In genomic region chr11:119053257-119053670, GRCm38 (mm10) we compare ENCODE assay signal across 8 mouse cellular contexts. TPM values are rescaled to one million over a fixed set of nuclear protein-coding genes. Genes with fewer than 3 reads are reported as not detected.
DNase-seq lines count a peak whose midpoint lies in the region; ATAC-seq and TF ChIP-seq lines count a peak whose summit lies in the region.

No protein-coding gene starts in this region.

- WGBS in heart, embryonic 12.5 days, result under 1% methylated on average over 40 of the region's 42 CpGs
- WGBS in liver, embryonic 15.5 days (ENCODE audit: insufficient replicate concordance), result 1% methylated on average over 42 of the region's 42 CpGs
- WGBS in neural tube, embryonic 11.5 days, result under 1% methylated on average over 41 of the region's 42 CpGs

- TF ChIP-seq POLR2A in testis, adult 2 months (IDR thresholded peaks at IDR 0.05; ENCODE audit: control insufficient read depth, low read depth, low read length), result no peak

- H3K36me3 ChIP-seq in heart, embryonic 12.5 days, result no peaks in the 10 kb centered on the region
- no peaks in the 10 kb centered on the region for H3K36me3 ChIP-seq in liver, embryonic 15.5 days (replicated peaks)
- H3K36me3 ChIP-seq in neural tube, embryonic 11.5 days (ENCODE audit: control insufficient read depth, insufficient read depth, low read length), result no peaks in the 10 kb centered on the region
- H3K36me3 ChIP-seq in testis, adult 2 months (ENCODE audit: control insufficient read depth, insufficient read depth, low read length), result no peaks in the 10 kb centered on the region

- no peak for TF ChIP-seq CTCF in testis, adult 2 months (IDR thresholded peaks at IDR 0.05; ENCODE audit: control insufficient read depth, insufficient read depth, insufficient replicate concordance, low read depth, low read length)

- H3K4me3 ChIP-seq in heart, embryonic 12.5 days, result peak overlapping the region; percentile 42
- H3K4me3 ChIP-seq in liver, embryonic 15.5 days (replicated peaks), result peak overlapping the region; percentile 22
- peak overlapping the region; percentile 29 for H3K4me3 ChIP-seq in neural tube, embryonic 11.5 days (ENCODE audit: low read depth, low read length)
- H3K4me3 ChIP-seq in testis, adult 2 months (ENCODE audit: control insufficient read depth, low read depth, low read length), result peak overlapping the region; percentile 56

- ATAC-seq in heart, embryonic 12.5 days (ENCODE audit: insufficient number of reproducible peaks, low FRiP score), result peak; percentile 88
- peak; percentile 74 for ATAC-seq in liver, embryonic 15.5 days (ENCODE audit: insufficient read depth)
- ATAC-seq in neural tube, embryonic 11.5 days (ENCODE audit: insufficient read depth, low FRiP score, low TSS enrichment), result peak; percentile 90

- no peaks in the 10 kb centered on the region for H3K9me3 ChIP-seq in heart, embryonic 12.5 days (replicated peaks)
- H3K9me3 ChIP-seq in liver, embryonic 15.5 days (replicated peaks), result no peaks in the 10 kb centered on the region
- no peaks in the 10 kb centered on the region for H3K9me3 ChIP-seq in neural tube, embryonic 11.5 days (ENCODE audit: control insufficient read depth, low read length)

- DNase-seq in urinary bladder, postnatal 14 days (ENCODE audit: low spot score), result peak; percentile 81
- no peak for DNase-seq in urinary bladder, postnatal 10 days (ENCODE audit: low spot score)
- DNase-seq in embryo, embryonic 11.5 days (ENCODE audit: low read depth, low spot score), result peak; percentile 82
- peak; percentile 88 for DNase-seq in kidney, postnatal 10 days
- peak; percentile 95 for DNase-seq in neural tube, embryonic 11.5 days (ENCODE audit: low spot score)

- H3K4me2 ChIP-seq in heart, embryonic 12.5 days, result peak overlapping the region; percentile 80
- peak overlapping the region; percentile 53 for H3K4me2 ChIP-seq in liver, embryonic 15.5 days
- peak overlapping the region; percentile 46 for H3K4me2 ChIP-seq in neural tube, embryonic 11.5 days (ENCODE audit: low read depth)

- peak overlapping the region; percentile 72 for H3K9ac ChIP-seq in heart, embryonic 12.5 days
- no peak overlapping the region for H3K9ac ChIP-seq in liver, embryonic 15.5 days
- H3K9ac ChIP-seq in neural tube, embryonic 11.5 days (ENCODE audit: low read length), result peak overlapping the region; percentile 39

- H3K27me3 ChIP-seq in heart, embryonic 12.5 days (replicated peaks), result peaks cover 67% of the 10 kb centered on the region
- peaks cover 100% of the 10 kb centered on the region for H3K27me3 ChIP-seq in liver, embryonic 15.5 days
- peaks cover 85% of the 10 kb centered on the region for H3K27me3 ChIP-seq in neural tube, embryonic 11.5 days (ENCODE audit: control insufficient read depth, insufficient read depth, low read length)
- H3K27me3 ChIP-seq in testis, adult 2 months (ENCODE audit: control insufficient read depth, insufficient read depth, low read length), result peaks cover 6% of the 10 kb centered on the region

- H3K4me1 ChIP-seq in heart, embryonic 12.5 days (replicated peaks), result peaks cover 29% of the 10 kb centered on the region
- peaks cover 42% of the 10 kb centered on the region for H3K4me1 ChIP-seq in liver, embryonic 15.5 days (replicated peaks)
- H3K4me1 ChIP-seq in neural tube, embryonic 11.5 days (ENCODE audit: control insufficient read depth, insufficient read depth, low read length), result peaks cover 33% of the 10 kb centered on the region
- peaks cover 41% of the 10 kb centered on the region for H3K4me1 ChIP-seq in testis, adult 2 months (ENCODE audit: control insufficient read depth, insufficient read depth, low read length)

- H3K27ac ChIP-seq in heart, embryonic 12.5 days (ENCODE audit: poor library complexity, severe bottlenecking), result peak overlapping the region; percentile 84
- H3K27ac ChIP-seq in liver, embryonic 15.5 days (replicated peaks), result no peak overlapping the region
- H3K27ac ChIP-seq in neural tube, embryonic 11.5 days (ENCODE audit: low read depth, low read length), result peak overlapping the region; percentile 53
- peak overlapping the region; percentile 43; the same call in 1 of the 2 replicates for H3K27ac ChIP-seq in testis, adult 2 months (ENCODE audit: control insufficient read depth, insufficient read depth, low read depth, low read length)

RNA-seq across cellular contexts. Expression of gene Cbx8, which starts 12.5 kb away (rescaled TPM):
- polyA plus RNA-seq in heart, embryonic 12.5 days (2016; fragmentation: Nextera tagmentation; extraction: Ambion mirVana), result 7.3 and 8.8 TPM in 2 replicates
- polyA plus RNA-seq in liver, embryonic 15.5 days (2015; fragmentation: Nextera tagmentation; extraction: Ambion mirVana), result 3.3 and 3.5 TPM in 2 replicates
- 6.8 and 7.0 TPM in 2 replicates for polyA plus RNA-seq in neural tube, embryonic 11.5 days (2014; fragmentation: Nextera tagmentation; extraction: Ambion mirVana)
- 0.53 and 0.79 TPM in 2 replicates for polyA plus RNA-seq in testis, adult 2 months (2012; rRNA removed)

RNA-seq across cellular contexts. Expression of gene Cbx2, which starts 30.5 kb away (rescaled TPM):
- polyA plus RNA-seq in heart, embryonic 12.5 days (2016; fragmentation: Nextera tagmentation; extraction: Ambion mirVana), result 29.3 and 30.5 TPM in 2 replicates
- polyA plus RNA-seq in liver, embryonic 15.5 days (2015; fragmentation: Nextera tagmentation; extraction: Ambion mirVana), result 3.0 and 3.2 TPM in 2 replicates
- 61.5 and 65.0 TPM in 2 replicates for polyA plus RNA-seq in neural tube, embryonic 11.5 days (2014; fragmentation: Nextera tagmentation; extraction: Ambion mirVana)
- 2.3 and 2.4 TPM in 2 replicates for polyA plus RNA-seq in testis, adult 2 months (2012; rRNA removed)

RNA-seq across cellular contexts. Expression of gene Cbx4, which starts 32.8 kb away (rescaled TPM):
- polyA plus RNA-seq in heart, embryonic 12.5 days (2016; fragmentation: Nextera tagmentation; extraction: Ambion mirVana), result 13.2 and 14.9 TPM in 2 replicates
- polyA plus RNA-seq in liver, embryonic 15.5 days (2015; fragmentation: Nextera tagmentation; extraction: Ambion mirVana), result 2.8 and 2.9 TPM in 2 replicates
- 6.0 and 6.1 TPM in 2 replicates for polyA plus RNA-seq in neural tube, embryonic 11.5 days (2014; fragmentation: Nextera tagmentation; extraction: Ambion mirVana)
- polyA plus RNA-seq in testis, adult 2 months (2012; rRNA removed), result 3.3 and 3.8 TPM in 2 replicates
